Comparison of ENCODE assay signal across 22 mouse cellular contexts in the genomic region with DNA sequence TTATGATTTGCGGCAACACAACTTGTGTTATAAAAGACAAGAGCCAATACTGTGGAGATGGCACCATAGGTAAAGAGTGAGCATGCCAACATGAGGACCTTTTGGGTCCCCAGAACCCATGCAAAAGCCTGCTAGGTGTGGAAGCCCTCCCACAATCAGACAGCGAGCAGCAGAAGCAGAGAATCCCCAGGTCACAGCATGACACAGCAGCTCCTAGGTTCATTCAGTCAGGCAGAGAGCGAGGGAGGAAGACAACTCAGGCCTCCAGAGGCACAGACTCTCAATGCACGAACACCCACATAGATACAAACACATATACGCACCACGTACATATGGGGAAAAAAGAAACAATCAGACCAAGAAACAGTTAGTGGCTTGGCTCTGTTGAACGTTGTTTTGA.
"Had no signal": no experiment of that assay in that cellular context is flagged by ENCODE, and none has a peak within 500 bp of the region (broad histone marks: within the 10 kb centered on the region; RNA-seq: fewer than 3 reads in every experiment).

No protein-coding gene starts in this region.

- H3K27ac ChIP-seq: kidney, embryonic 15.5 days; left cerebral cortex, adult 2 months; lung, embryonic 15.5 days; neural tube, embryonic 12.5 days; neural tube, embryonic 15.5 days; stomach, postnatal 0 days had no signal

- H3K4me3 ChIP-seq: kidney, embryonic 15.5 days; left cerebral cortex, adult 2 months; lung, embryonic 15.5 days; neural tube, embryonic 12.5 days; neural tube, embryonic 15.5 days had no signal

- H3K9ac ChIP-seq: kidney, embryonic 15.5 days; lung, embryonic 15.5 days; neural tube, embryonic 12.5 days; neural tube, embryonic 15.5 days had no signal

- DNase-seq: kidney, adult 11 months; kidney, adult 8-10 months; kidney, postnatal 10 days; kidney, postnatal 36 days; layer of hippocampus, postnatal 36 days; lung, adult 18-20 months; lung, postnatal 10 days; lung, postnatal 36 days; midbrain, embryonic 14.5 days; right cerebral cortex, adult 18-20 months; right cerebral cortex, postnatal 14 days; right cerebral cortex, postnatal 4 days; thymus, adult 2 months; thymus, postnatal 14 days; thymus, postnatal 4 days had no signal

- H3K27me3 ChIP-seq: kidney, embryonic 15.5 days; lung, embryonic 15.5 days; neural tube, embryonic 12.5 days; neural tube, embryonic 15.5 days had no signal

- H3K36me3 ChIP-seq: kidney, embryonic 15.5 days; lung, embryonic 15.5 days; neural tube, embryonic 12.5 days; neural tube, embryonic 15.5 days had no signal

- H3K4me1 ChIP-seq: lung, embryonic 15.5 days had no signal

- H3K9me3 ChIP-seq: kidney, embryonic 15.5 days; lung, embryonic 15.5 days; neural tube, embryonic 12.5 days; neural tube, embryonic 15.5 days had no signal

- H3K4me2 ChIP-seq: kidney, embryonic 15.5 days; lung, embryonic 15.5 days; midbrain, embryonic 11.5 days; neural tube, embryonic 12.5 days; neural tube, embryonic 15.5 days had no signal
